Mouse (Mus musculus): ENCODE data around the gene Tppp3.

GRCm38 (mm10) chr8:105434136-105434535 is 37.2 kb downstream of the Tppp3 start:
- TF ChIP-seq POLR2A (IDR thresholded peaks at IDR 0.05; ENCODE audit: low read depth, low read length) (no peak), CTCF (conservative IDR thresholded peaks at IDR 0.05; ENCODE audit: insufficient read depth, insufficient read length, low read depth, low read length) (no peak)

Data from kidney, adult 2 months (tissue).